Mouse (Mus musculus): Measurements from ENCODE around the gene 6030452D12Rik. TPM values are rescaled to one million over a fixed set of nuclear protein-coding genes. Genes with fewer than 3 reads are reported as not detected.

6030452D12Rik gene
- polyA plus RNA-seq, 1 experiment from 2014 or later, result not detected

DNA sequence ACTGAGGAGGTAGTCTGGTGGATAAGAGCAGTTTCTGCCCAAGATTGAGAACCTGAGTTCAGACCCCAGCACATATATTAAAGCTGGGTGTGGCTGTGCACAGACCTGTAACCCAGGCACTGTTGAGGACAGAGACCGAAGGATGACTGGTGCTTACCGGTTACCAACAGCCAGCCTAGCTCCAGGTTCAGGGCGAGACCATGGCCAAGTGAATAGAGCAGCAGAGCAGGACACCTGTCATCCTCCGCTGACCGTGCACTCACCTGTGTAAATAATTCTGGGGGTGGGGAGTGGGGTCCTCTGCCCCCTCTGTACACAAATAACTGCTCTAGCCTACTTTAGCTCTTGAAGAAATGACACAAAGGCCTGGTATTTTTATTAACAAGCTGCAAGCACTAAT, 26.3 kb upstream of the 6030452D12Rik start:
- H3K9ac ChIP-seq (ENCODE audit: low read length), result no peak overlapping the region
- no peak overlapping the region for H3K27ac ChIP-seq (replicated peaks in 1 of 2; ENCODE audit: control insufficient read depth in 1 of 2, insufficient read depth in 1 of 2, low read depth in 2 of 2, low read length in 2 of 2)
- 86% methylated on average over 5 of the region's 5 CpGs for WGBS
- no peaks in the 10 kb centered on the region for H3K9me3 ChIP-seq (ENCODE audit: control insufficient read depth, low read length)
- no peak for ATAC-seq (ENCODE audit: insufficient number of reproducible peaks, insufficient read depth, low FRiP score, low read depth)
- H3K4me3 ChIP-seq (ENCODE audit: control insufficient read depth in 1 of 2, insufficient read depth in 1 of 2, low read depth in 1 of 2, low read length in 2 of 2), result no peak overlapping the region
- no peaks in the 10 kb centered on the region for H3K4me1 ChIP-seq (ENCODE audit: control insufficient read depth in 2 of 2, insufficient read depth in 2 of 2, low read length in 2 of 2)
- no peaks in the 10 kb centered on the region for H3K27me3 ChIP-seq (ENCODE audit: control insufficient read depth, insufficient read depth, low read length)
- no peak overlapping the region for H3K4me2 ChIP-seq (ENCODE audit: low read length)
- H3K36me3 ChIP-seq (ENCODE audit: control insufficient read depth, insufficient read depth, low read length), result no peaks in the 10 kb centered on the region

DNA sequence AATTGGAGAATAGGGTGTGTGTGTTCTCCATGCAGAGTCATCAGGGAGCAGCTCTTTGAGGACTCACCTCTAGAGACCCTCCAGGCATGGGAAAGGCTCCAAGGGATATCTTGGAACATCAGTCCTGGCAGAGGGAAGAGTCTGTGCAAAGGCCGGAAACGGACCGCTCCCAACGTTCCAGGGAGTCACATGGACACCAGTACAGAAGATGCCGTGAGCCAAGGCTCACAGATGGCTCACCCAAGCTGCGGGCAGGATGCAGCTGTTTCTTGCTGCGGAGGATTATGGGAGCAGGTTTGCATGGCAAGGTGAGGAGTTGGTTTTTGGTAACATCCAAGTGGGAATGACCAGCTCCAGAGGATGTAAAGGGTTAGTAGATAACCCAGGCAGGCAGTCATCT, 3.9 kb downstream of the 6030452D12Rik start:
- Histone ChIP-seq H3K36me3 (ENCODE audit: control insufficient read depth, insufficient read depth, low read length) (no peaks in the 10 kb centered on the region), H3K9me3 (ENCODE audit: control insufficient read depth, low read length) (no peaks in the 10 kb centered on the region), H3K4me3 (ENCODE audit: control insufficient read depth in 1 of 2, insufficient read depth in 1 of 2, low read depth in 1 of 2, low read length in 2 of 2) (no peak overlapping the region), H3K4me2 (ENCODE audit: low read length) (no peak overlapping the region), H3K27me3 (ENCODE audit: control insufficient read depth, insufficient read depth, low read length) (no peaks in the 10 kb centered on the region), H3K4me1 (ENCODE audit: control insufficient read depth in 2 of 2, insufficient read depth in 2 of 2, low read length in 2 of 2) (peaks cover 11 to 15% of the 10 kb centered on the region in 2 experiments), H3K27ac (replicated peaks in 1 of 2; ENCODE audit: control insufficient read depth in 1 of 2, insufficient read depth in 1 of 2, low read depth in 2 of 2, low read length in 2 of 2) (no peak overlapping the region), H3K9ac (ENCODE audit: low read length) (no peak overlapping the region)
- ATAC-seq (ENCODE audit: insufficient number of reproducible peaks, insufficient read depth, low FRiP score, low read depth), result no peak
- WGBS, result 90% methylated on average over 7 of the region's 7 CpGs

DNA sequence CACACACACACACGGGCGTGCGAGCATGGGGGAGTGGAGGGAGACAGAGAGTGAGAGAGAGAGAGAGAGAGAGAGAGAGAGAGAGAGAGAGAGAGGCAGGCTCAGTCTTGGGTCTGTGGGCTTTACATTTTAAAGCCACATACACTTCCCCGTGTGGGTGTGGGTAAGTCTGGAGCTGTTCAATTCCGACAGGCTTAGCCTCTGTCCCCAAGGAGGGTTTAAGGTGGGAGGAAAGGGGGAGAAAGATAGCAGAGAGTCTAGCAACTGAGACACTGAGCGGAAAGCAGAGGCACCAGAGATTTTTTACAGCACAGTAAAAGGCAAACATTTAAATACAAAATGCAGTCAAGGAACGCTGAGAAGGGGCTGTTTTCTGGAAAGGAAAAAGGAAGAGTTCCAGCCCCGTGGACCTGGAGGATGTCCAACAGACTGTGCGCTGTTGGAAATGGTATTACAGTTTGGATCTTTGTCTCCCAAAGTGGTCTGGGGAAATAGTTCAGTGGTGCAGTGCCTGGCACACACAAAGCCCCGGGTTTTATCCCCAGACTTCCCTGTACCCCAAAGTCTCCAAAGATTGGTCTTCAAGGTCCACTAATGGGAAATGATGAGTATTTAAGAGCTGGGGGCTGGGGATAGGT, 5.1 kb downstream of the 6030452D12Rik start:
- no peak overlapping the region for H3K4me2 ChIP-seq (ENCODE audit: low read length)
- 45% methylated on average over 10 of the region's 10 CpGs for WGBS
- no peak for ATAC-seq (ENCODE audit: insufficient number of reproducible peaks, insufficient read depth, low FRiP score, low read depth)
- H3K4me3 ChIP-seq (ENCODE audit: control insufficient read depth in 1 of 2, insufficient read depth in 1 of 2, low read depth in 1 of 2, low read length in 2 of 2), result no peak overlapping the region
- H3K9ac ChIP-seq (ENCODE audit: low read length), result no peak overlapping the region
- H3K27me3 ChIP-seq (ENCODE audit: control insufficient read depth, insufficient read depth, low read length), result no peaks in the 10 kb centered on the region
- H3K36me3 ChIP-seq (ENCODE audit: control insufficient read depth, insufficient read depth, low read length), result no peaks in the 10 kb centered on the region
- H3K27ac ChIP-seq (replicated peaks in 1 of 2; ENCODE audit: control insufficient read depth in 1 of 2, insufficient read depth in 1 of 2, low read depth in 2 of 2, low read length in 2 of 2), result peak overlapping the region; percentile 30 to 53; a peak in 3 of 4 replicates
- no peaks in the 10 kb centered on the region for H3K9me3 ChIP-seq (ENCODE audit: control insufficient read depth, low read length)
- peaks cover 15 to 17% of the 10 kb centered on the region in 2 experiments for H3K4me1 ChIP-seq (ENCODE audit: control insufficient read depth in 2 of 2, insufficient read depth in 2 of 2, low read length in 2 of 2)

DNA sequence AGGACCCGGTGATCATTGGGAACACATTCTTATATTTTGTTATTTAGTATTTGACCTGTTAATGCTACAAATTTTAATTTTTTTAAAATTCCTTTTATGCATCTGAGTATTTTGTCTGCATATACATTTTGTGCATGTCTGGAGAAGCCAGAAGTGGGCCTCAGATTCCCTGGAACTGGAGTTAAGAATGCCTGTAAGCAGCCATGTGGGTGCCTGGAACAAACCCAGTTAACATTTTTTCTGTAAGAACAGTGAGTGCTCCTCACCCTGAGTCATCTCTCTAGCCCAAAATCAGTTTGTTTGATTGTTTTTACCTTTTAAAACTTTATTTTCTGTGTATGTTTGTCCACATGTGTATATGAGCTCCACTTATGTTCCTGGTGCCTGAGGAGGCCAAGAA, 5.8 kb downstream of the 6030452D12Rik start:
- ATAC-seq (ENCODE audit: insufficient number of reproducible peaks, insufficient read depth, low FRiP score, low read depth), result no peak
- H3K36me3 ChIP-seq (ENCODE audit: control insufficient read depth, insufficient read depth, low read length), result no peaks in the 10 kb centered on the region
- 84% methylated on average over 1 of the region's 1 CpGs for WGBS
- H3K27ac ChIP-seq (replicated peaks in 1 of 2; ENCODE audit: control insufficient read depth in 1 of 2, insufficient read depth in 1 of 2, low read depth in 2 of 2, low read length in 2 of 2), result no peak overlapping the region
- H3K9ac ChIP-seq (ENCODE audit: low read length), result no peak overlapping the region
- no peak overlapping the region for H3K4me3 ChIP-seq (ENCODE audit: control insufficient read depth in 1 of 2, insufficient read depth in 1 of 2, low read depth in 1 of 2, low read length in 2 of 2)
- no peak overlapping the region for H3K4me2 ChIP-seq (ENCODE audit: low read length)
- H3K9me3 ChIP-seq (ENCODE audit: control insufficient read depth, low read length), result no peaks in the 10 kb centered on the region
- no peaks in the 10 kb centered on the region for H3K27me3 ChIP-seq (ENCODE audit: control insufficient read depth, insufficient read depth, low read length)
- H3K4me1 ChIP-seq (ENCODE audit: control insufficient read depth in 2 of 2, insufficient read depth in 2 of 2, low read length in 2 of 2), result peaks cover 15 to 19% of the 10 kb centered on the region in 2 experiments

DNA sequence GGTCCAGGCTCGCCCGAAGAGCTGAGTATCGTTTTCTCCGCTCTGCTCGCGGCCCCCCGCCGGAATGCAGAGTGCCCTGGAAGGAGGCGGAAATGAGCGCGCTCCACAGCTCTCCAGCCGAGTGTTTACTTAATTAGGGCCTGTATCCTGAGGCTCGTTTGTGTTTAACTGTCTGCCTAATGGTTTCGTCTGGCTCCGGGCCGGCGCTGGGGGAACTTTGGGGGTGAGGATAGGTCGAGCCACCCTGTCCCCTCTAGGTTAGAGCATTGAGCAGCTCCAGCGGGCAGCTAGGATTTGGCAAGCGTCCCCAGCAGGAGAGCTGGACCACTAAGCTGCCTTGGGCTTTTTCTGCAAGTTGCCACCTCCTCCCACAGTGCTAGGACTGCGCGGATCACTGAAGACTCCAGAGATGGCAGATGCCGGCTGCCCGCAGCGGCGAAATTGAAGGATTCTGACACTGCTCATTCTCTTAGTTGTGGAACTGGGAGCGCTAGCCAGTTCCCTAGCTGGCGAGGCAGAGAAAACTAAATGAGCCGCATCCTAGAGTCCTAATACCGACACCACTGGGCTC, 7.5 kb downstream of the 6030452D12Rik start:
- H3K27me3 ChIP-seq (ENCODE audit: control insufficient read depth, insufficient read depth, low read length), result no peaks in the 10 kb centered on the region
- H3K4me1 ChIP-seq (ENCODE audit: control insufficient read depth in 2 of 2, insufficient read depth in 2 of 2, low read length in 2 of 2), result peaks cover 15 to 24% of the 10 kb centered on the region in 2 experiments
- peak overlapping the region; percentile 68 for H3K9ac ChIP-seq (ENCODE audit: low read length)
- H3K9me3 ChIP-seq (ENCODE audit: control insufficient read depth, low read length), result no peaks in the 10 kb centered on the region
- peak overlapping the region; percentile 35 to 39; a peak in 3 of 4 replicates for H3K27ac ChIP-seq (replicated peaks in 1 of 2; ENCODE audit: control insufficient read depth in 1 of 2, insufficient read depth in 1 of 2, low read depth in 2 of 2, low read length in 2 of 2)
- no peak for ATAC-seq (ENCODE audit: insufficient number of reproducible peaks, insufficient read depth, low FRiP score, low read depth)
- H3K36me3 ChIP-seq (ENCODE audit: control insufficient read depth, insufficient read depth, low read length), result no peaks in the 10 kb centered on the region
- peak overlapping the region; percentile 39 to 51 for H3K4me3 ChIP-seq (ENCODE audit: control insufficient read depth in 1 of 2, insufficient read depth in 1 of 2, low read depth in 1 of 2, low read length in 2 of 2)
- H3K4me2 ChIP-seq (ENCODE audit: low read length), result peak overlapping the region; percentile 71
- WGBS, result 1% methylated on average over 30 of the region's 30 CpGs

DNA sequence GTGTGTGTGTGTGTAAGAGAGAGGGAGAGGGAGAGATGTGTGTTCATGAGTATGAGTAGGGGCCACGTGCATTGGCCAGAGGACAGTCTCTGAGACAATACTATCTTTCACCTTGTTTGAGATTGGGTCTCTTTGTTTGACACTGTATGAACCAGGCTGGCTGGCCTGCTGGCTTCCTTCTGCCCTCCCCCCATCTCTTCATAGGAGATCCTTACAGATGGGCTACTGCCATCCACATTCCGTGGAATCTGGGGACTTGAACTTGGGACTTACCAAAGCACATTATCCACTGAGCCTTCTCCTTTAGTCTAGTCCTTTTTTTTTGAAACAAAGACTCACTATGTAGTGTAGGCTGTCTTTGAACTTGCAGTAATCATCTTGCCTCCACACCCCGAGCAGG, 8.1 kb downstream of the 6030452D12Rik start:
- peak overlapping the region in 1 of 2 experiments; percentile 39; a peak in 1 of 4 replicates for H3K4me3 ChIP-seq (ENCODE audit: control insufficient read depth in 1 of 2, insufficient read depth in 1 of 2, low read depth in 1 of 2, low read length in 2 of 2)
- ATAC-seq (ENCODE audit: insufficient number of reproducible peaks, insufficient read depth, low FRiP score, low read depth), result no peak
- 41% methylated on average over 3 of the region's 3 CpGs for WGBS
- H3K36me3 ChIP-seq (ENCODE audit: control insufficient read depth, insufficient read depth, low read length), result no peaks in the 10 kb centered on the region
- H3K4me2 ChIP-seq (ENCODE audit: low read length), result peak overlapping the region; percentile 71
- H3K9ac ChIP-seq (ENCODE audit: low read length), result peak overlapping the region; percentile 68
- no peaks in the 10 kb centered on the region for H3K9me3 ChIP-seq (ENCODE audit: control insufficient read depth, low read length)
- peaks cover 15 to 28% of the 10 kb centered on the region in 2 experiments for H3K4me1 ChIP-seq (ENCODE audit: control insufficient read depth in 2 of 2, insufficient read depth in 2 of 2, low read length in 2 of 2)
- H3K27ac ChIP-seq (replicated peaks in 1 of 2; ENCODE audit: control insufficient read depth in 1 of 2, insufficient read depth in 1 of 2, low read depth in 2 of 2, low read length in 2 of 2), result peak overlapping the region in 1 of 2 experiments; percentile 35; a peak in 1 of 4 replicates
- H3K27me3 ChIP-seq (ENCODE audit: control insufficient read depth, insufficient read depth, low read length), result no peaks in the 10 kb centered on the region

DNA sequence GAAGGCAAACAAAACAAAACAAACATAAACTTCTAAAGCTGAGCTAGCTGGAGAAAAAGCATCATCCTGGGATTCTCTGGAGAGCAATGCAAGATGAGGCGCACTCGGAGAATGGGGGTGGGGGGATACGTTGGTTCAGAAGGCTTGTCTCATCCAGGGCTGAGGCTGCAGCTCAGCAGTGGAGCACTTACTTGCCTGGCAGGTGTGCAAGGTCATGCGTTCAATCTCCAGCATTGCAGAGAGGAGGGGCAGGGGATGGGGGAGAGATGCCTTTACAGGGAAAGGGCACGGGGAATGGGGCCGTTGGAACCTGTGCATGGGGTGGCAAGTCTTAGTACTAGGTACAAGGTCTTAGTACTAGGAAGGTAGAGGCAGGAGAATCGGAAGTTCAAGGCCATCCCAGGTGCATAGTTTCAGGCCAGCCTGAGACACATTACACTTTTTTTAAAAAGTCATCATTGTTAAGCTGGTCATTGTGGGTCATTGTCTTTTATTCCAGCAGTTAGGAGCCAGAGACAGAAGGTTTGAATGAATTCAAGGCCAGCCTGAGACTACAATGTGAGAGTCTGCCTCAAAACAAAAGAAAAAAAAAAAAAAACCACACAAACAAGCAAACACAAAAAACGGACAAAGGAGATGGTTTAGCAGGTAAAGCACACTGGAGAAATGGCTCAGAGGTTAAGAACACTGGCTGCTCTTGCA, 8.9 kb downstream of the 6030452D12Rik start:
- H3K27me3 ChIP-seq (ENCODE audit: control insufficient read depth, insufficient read depth, low read length), result no peaks in the 10 kb centered on the region
- peaks cover 15 to 28% of the 10 kb centered on the region in 2 experiments for H3K4me1 ChIP-seq (ENCODE audit: control insufficient read depth in 2 of 2, insufficient read depth in 2 of 2, low read length in 2 of 2)
- H3K4me2 ChIP-seq (ENCODE audit: low read length), result no peak overlapping the region
- no peak overlapping the region for H3K9ac ChIP-seq (ENCODE audit: low read length)
- H3K36me3 ChIP-seq (ENCODE audit: control insufficient read depth, insufficient read depth, low read length), result no peaks in the 10 kb centered on the region
- H3K4me3 ChIP-seq (ENCODE audit: control insufficient read depth in 1 of 2, insufficient read depth in 1 of 2, low read depth in 1 of 2, low read length in 2 of 2), result no peak overlapping the region
- no peaks in the 10 kb centered on the region for H3K9me3 ChIP-seq (ENCODE audit: control insufficient read depth, low read length)
- no peak overlapping the region for H3K27ac ChIP-seq (replicated peaks in 1 of 2; ENCODE audit: control insufficient read depth in 1 of 2, insufficient read depth in 1 of 2, low read depth in 2 of 2, low read length in 2 of 2)
- WGBS, result 75% methylated on average over 8 of the region's 8 CpGs
- ATAC-seq (ENCODE audit: insufficient number of reproducible peaks, insufficient read depth, low FRiP score, low read depth), result no peak

Measured in heart, embryonic 14.5 days (tissue).